Mouse (Mus musculus) embryonic facial prominence, embryonic 10.5 days (tissue): ENCODE results near the gene Ripor2. TPM values are rescaled to one million over a fixed set of nuclear protein-coding genes. Genes with fewer than 3 reads are reported as not detected.
"Not testable (repeated sequence)": the region's sequence is repeated elsewhere in the genome, so short reads cannot be mapped to it uniquely, and the experiment has no call there.

Experiments used
- DNase-seq: peaks from one replicate; pipeline ENCODE4 v3.0.0-alpha.2; 2017; ENCODE audit warnings: low spot score
- H3K27ac ChIP-seq: fragments of 300-500 bp; sonication (generic); replicated peaks from 2 replicates; pipeline ENCODE4 v1.5.1; 2016; ENCODE audit warnings: mild to moderate bottlenecking
- H3K27me3 ChIP-seq: fragments of 300-500 bp; sonication (generic); replicated peaks from 2 replicates; pipeline ENCODE4 v1.6.1; 2016; ENCODE audit warnings: low read depth, mild to moderate bottlenecking; ENCODE audit not compliant: poor library complexity, severe bottlenecking
- H3K36me3 ChIP-seq: fragments of 300-500 bp; sonication (generic); replicated peaks from 2 replicates; pipeline ENCODE4 v1.6.1; 2016; ENCODE audit warnings: mild to moderate bottlenecking, moderate library complexity
- H3K4me1 ChIP-seq: fragments of 300-500 bp; sonication (generic); 2 replicates; pipeline ENCODE4 v1.6.1; 2016
- H3K4me3 ChIP-seq: fragments of 300-500 bp; sonication (generic); 2 replicates; pipeline ENCODE4 v1.5.1; 2016; ENCODE audit warnings: mild to moderate bottlenecking, moderate library complexity
- H3K9me3 ChIP-seq: fragments of 300-500 bp; sonication (generic); 2 replicates; pipeline ENCODE4 v1.6.1; 2016; ENCODE audit warnings: mild to moderate bottlenecking
- WGBS: fragments of 180-500 bp; shearing (Covaris S2); methylation state at CpG from one replicate; pipeline ENCODE4 v1.1.7; 2016; 5-methylcytosine and 5-hydroxymethylcytosine counted together
- polyA plus RNA-seq: library from polyadenylated mRNA; unstranded; fragments of >200 nt; fragmentation: Nextera tagmentation; extraction: Ambion mirVana; gene quantifications from 2 replicates; pipeline ENCODE4 v1.2.1, GENCODE M21; 2016

Ripor2 gene
- polyA plus RNA-seq, 1 experiment from 2014 or later = 2.6 TPM

- no peaks in the 10 kb centered on the region for H3K27me3 ChIP-seq
- no peak within 1 kb of the TSS for H3K4me3 ChIP-seq
- no peak for DNase-seq
- no peaks in the 10 kb centered on the region for H3K9me3 ChIP-seq
- peaks cover 30% of the 10 kb centered on the region for H3K36me3 ChIP-seq
- H3K4me1 ChIP-seq = no peaks in the 10 kb centered on the region
- 91% methylated on average over 10 of the region's 10 CpGs for WGBS
- H3K27ac ChIP-seq = no peak within 1 kb of the TSS
These were observed 159.0 kb downstream of the Ripor2 start, which contains the start of gene Armh2 for GRCm38 (mm10) chr13:24741028-24741427. TSS of gene Armh2 (plus strand) at chr13:24741232.

- no peak for DNase-seq
- H3K27ac ChIP-seq = no peak overlapping the region
- no peaks in the 10 kb centered on the region for H3K9me3 ChIP-seq
- 86% methylated on average over 3 of the region's 3 CpGs for WGBS
- no peaks in the 10 kb centered on the region for H3K4me1 ChIP-seq
- no peaks in the 10 kb centered on the region for H3K27me3 ChIP-seq
- peaks cover 60% of the 10 kb centered on the region for H3K36me3 ChIP-seq
- no peak overlapping the region for H3K4me3 ChIP-seq
These were observed 165.8 kb downstream of the Ripor2 start for GRCm38 (mm10) chr13:24747823-24748222.

- 92% methylated on average over 8 of the region's 8 CpGs for WGBS
- H3K27ac ChIP-seq = no peak overlapping the region
- no peaks in the 10 kb centered on the region for H3K9me3 ChIP-seq
- no peaks in the 10 kb centered on the region for H3K27me3 ChIP-seq
- H3K36me3 ChIP-seq = peaks cover 77% of the 10 kb centered on the region
- H3K4me3 ChIP-seq = no peak overlapping the region
- H3K4me1 ChIP-seq = no peaks in the 10 kb centered on the region
- no peak for DNase-seq
These were observed 168.8 kb downstream of the Ripor2 start for GRCm38 (mm10) chr13:24750807-24751206.

GRCm38 (mm10) chr13:24751396-24751795 is 169.4 kb downstream of the Ripor2 start:
- Histone ChIP-seq H3K27me3 (no peaks in the 10 kb centered on the region), H3K36me3 (peaks cover 83% of the 10 kb centered on the region), H3K27ac (no peak overlapping the region), H3K4me3 (no peak overlapping the region), H3K4me1 (no peaks in the 10 kb centered on the region), H3K9me3 (no peaks in the 10 kb centered on the region)
- no peak for DNase-seq
- WGBS = 92% methylated on average over 8 of the region's 8 CpGs

GRCm38 (mm10) chr13:24756756-24757155 is 174.8 kb downstream of the Ripor2 start:
- no peak for DNase-seq
- no peak overlapping the region for H3K27ac ChIP-seq
- H3K36me3 ChIP-seq = peaks cover 83% of the 10 kb centered on the region
- H3K4me1 ChIP-seq = peaks cover 15% of the 10 kb centered on the region
- H3K4me3 ChIP-seq = no peak overlapping the region
- no peaks in the 10 kb centered on the region for H3K9me3 ChIP-seq
- H3K27me3 ChIP-seq = no peaks in the 10 kb centered on the region
- WGBS = 95% methylated on average over 3 of the region's 3 CpGs

- no peaks in the 10 kb centered on the region for H3K27me3 ChIP-seq
- no peaks in the 10 kb centered on the region for H3K9me3 ChIP-seq
- peaks cover 21% of the 10 kb centered on the region for H3K4me1 ChIP-seq
- H3K4me3 ChIP-seq = no peak overlapping the region
- H3K36me3 ChIP-seq = peaks cover 71% of the 10 kb centered on the region
- no peak overlapping the region for H3K27ac ChIP-seq
- DNase-seq = no peak
- 89% methylated on average over 12 of the region's 12 CpGs for WGBS
These were observed 176.0 kb downstream of the Ripor2 start for GRCm38 (mm10) chr13:24757820-24758564.

- Histone ChIP-seq H3K36me3 (peaks cover 56% of the 10 kb centered on the region), H3K27me3 (no peaks in the 10 kb centered on the region), H3K4me3 (no peak overlapping the region), H3K27ac (no peak overlapping the region), H3K9me3 (no peaks in the 10 kb centered on the region), H3K4me1 (peaks cover 21% of the 10 kb centered on the region)
- WGBS = 94% methylated on average over 10 of the region's 10 CpGs
- DNase-seq = no peak
These were observed 177.5 kb downstream of the Ripor2 start for GRCm38 (mm10) chr13:24759451-24759850.

GRCm38 (mm10) chr13:24760351-24760870 is 178.4 kb downstream of the Ripor2 start:
- Histone ChIP-seq H3K27ac (peak overlapping the region; percentile 99; the same call in 1 of the 2 replicates), H3K27me3 (no peaks in the 10 kb centered on the region), H3K4me1 (peaks cover 21% of the 10 kb centered on the region), H3K4me3 (peak overlapping the region; percentile 90), H3K36me3 (peaks cover 46% of the 10 kb centered on the region), H3K9me3 (no peaks in the 10 kb centered on the region)
- no peak for DNase-seq
- 77% methylated on average over 5 of the region's 5 CpGs for WGBS

GRCm38 (mm10) chr13:24761083-24761402 is 179.1 kb downstream of the Ripor2 start:
- Histone ChIP-seq H3K27ac (peak overlapping the region; percentile 99), H3K4me3 (peak overlapping the region; percentile 90), H3K36me3 (peaks cover 40% of the 10 kb centered on the region), H3K4me1 (peaks cover 21% of the 10 kb centered on the region), H3K9me3 (no peaks in the 10 kb centered on the region), H3K27me3 (no peaks in the 10 kb centered on the region)
- 10% methylated on average over 10 of the region's 10 CpGs for WGBS
- DNase-seq = no peak

GRCm38 (mm10) chr13:24761403-24762227 is 179.6 kb downstream of the Ripor2 start, which contains the start of gene Gmnn:
TSS of gene Gmnn (minus strand) at chr13:24761923.
- Histone ChIP-seq H3K9me3 (no peaks in the 10 kb centered on the region), H3K4me3 (peak within 1 kb of the TSS; percentile 90)
- WGBS = under 1% methylated on average over 79 of the region's 79 CpGs

GRCm38 (mm10) chr13:24762254-24762653 is 180.3 kb downstream of the Ripor2 start:
- Histone ChIP-seq H3K9me3 (no peaks in the 10 kb centered on the region), H3K27ac (peak overlapping the region; percentile 99), H3K4me3 (peak overlapping the region; percentile 90), H3K4me1 (peaks cover 21% of the 10 kb centered on the region), H3K36me3 (peaks cover 28% of the 10 kb centered on the region), H3K27me3 (no peaks in the 10 kb centered on the region)
- WGBS = 44% methylated on average over 4 of the region's 4 CpGs
- DNase-seq = no peak

More at GRCm38 (mm10) chr13:24761403-24762227, 179.6 kb downstream of the Ripor2 start, which contains the start of gene Gmnn:
- Histone ChIP-seq H3K27ac (peak within 1 kb of the TSS; percentile 99), H3K36me3 (peaks cover 34% of the 10 kb centered on the region), H3K27me3 (no peaks in the 10 kb centered on the region), H3K4me1 (peaks cover 21% of the 10 kb centered on the region)
- DNase-seq = peak; percentile 94

GRCm38 (mm10) chr13:24767809-24768208 is 185.8 kb downstream of the Ripor2 start:
- not testable (repeated sequence) for H3K9me3 ChIP-seq, H3K27me3 ChIP-seq, DNase-seq, H3K36me3 ChIP-seq, H3K4me3 ChIP-seq, H3K27ac ChIP-seq, H3K4me1 ChIP-seq
- WGBS = 63% methylated on average over 4 of the region's 4 CpGs
